Mouse (Mus musculus): ENCODE measurements around the gene Egfl7.

DNA sequence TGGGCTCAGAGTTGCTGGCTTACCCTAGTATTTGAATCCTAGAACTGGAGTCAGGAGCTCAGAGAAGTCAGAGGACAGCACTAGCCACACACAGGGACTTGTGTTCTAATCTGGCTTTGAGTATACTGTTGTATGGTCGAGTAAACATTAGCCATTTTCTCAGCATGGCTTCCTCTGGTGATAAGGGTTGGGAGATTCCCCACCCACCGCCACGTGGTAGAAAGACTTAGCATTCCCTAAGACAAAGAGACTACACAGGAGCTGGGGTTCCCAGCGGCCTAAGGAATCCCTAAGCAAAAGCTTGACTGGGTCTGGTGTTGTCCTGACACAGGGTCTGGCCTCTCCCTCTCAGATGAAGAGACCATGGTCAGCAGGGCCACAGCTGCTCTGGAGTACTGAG is 3.4 kb upstream of the Egfl7 start:
- TF ChIP-seq CTCF (IDR thresholded peaks at IDR 0.05; ENCODE audit: low read depth, low read length), result no peak
- TF ChIP-seq EP300 (IDR thresholded peaks at IDR 0.05; ENCODE audit: insufficient read depth, low read depth, low read length), result no peak
- no peak for TF ChIP-seq POLR2A (IDR thresholded peaks at IDR 0.05; ENCODE audit: insufficient read depth, low read length)

All from ES-Bruce4 (cell line).